Mouse (Mus musculus) heart, postnatal 0 days (tissue): ENCODE measurements around the gene Pax7.

Experiments used
- CTCF ChIP-seq: IDR thresholded peaks from 2 replicates; pipeline ENCODE4 v1.5.1; 2016; ENCODE audit warnings: antibody characterized with exemption, control low read depth, low read depth
- EP300 ChIP-seq: IDR thresholded peaks from 2 replicates; pipeline ENCODE4 v1.6.1; 2016; ENCODE audit warnings: antibody characterized with exemption, low read depth

DNA sequence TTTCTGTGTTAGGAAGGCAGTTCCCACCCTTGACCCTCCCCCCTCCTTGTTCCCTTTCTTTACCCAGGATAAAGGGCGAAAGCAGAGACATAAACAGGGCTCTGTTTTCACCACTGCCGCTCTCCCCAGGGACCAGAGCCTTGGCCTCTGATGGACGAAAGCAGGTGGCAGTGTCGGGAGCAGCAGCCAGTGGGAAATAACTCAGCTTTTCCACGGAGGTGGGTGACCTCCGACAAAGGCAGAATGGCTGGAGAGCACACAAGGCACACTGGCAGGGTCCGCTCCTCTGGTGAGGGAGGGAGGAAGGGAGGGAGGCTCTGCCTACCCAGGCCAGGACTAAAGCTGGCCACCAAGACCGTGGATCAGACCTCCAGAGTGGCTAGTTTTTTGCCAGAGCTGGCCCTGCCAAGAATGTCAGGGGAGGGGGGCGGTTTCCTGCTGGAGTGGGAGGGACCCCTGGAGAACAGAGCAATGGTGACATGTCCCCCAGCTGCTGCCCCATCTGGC is 62.1 kb downstream of the Pax7 start:
- TF ChIP-seq EP300, result no peak
- no peak for TF ChIP-seq CTCF
